Mouse (Mus musculus): ENCODE data around the gene Rab21.

DNA sequence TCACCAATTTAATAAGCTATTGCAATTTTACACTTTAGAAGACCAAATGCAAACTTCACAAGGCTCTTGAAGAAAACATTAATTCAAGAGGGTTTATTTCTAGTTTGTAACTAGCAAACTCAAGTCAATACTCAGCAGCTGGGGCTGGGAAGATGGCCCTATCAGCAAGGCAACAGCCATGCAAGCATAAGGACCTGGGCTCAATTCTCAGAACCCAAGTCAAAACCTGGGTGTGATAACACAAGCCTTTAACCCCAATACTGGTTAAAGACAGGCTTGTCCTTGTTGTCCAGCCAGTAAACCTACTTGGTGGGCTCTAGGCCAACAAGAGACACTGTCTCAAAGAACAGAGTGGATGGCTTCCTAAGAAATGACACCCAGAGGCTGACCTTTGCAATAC, 31.1 kb upstream of the Rab21 start:
- TF ChIP-seq CTCF (IDR thresholded peaks at IDR 0.05; ENCODE audit: borderline replicate concordance, extremely low read depth, insufficient read depth, insufficient read length) (no peak), POLR2A (IDR thresholded peaks at IDR 0.05; ENCODE audit: borderline replicate concordance, extremely low read depth, insufficient read depth, insufficient read length, poor library complexity, severe bottlenecking) (no peak)

Data from brain, embryonic 14.5 days (tissue).